Mouse (Mus musculus) heart, postnatal 0 days (tissue): ENCODE results near the gene Gm44790.

Source experiments
- CTCF ChIP-seq: IDR thresholded peaks from 2 replicates; pipeline ENCODE4 v1.5.1; 2016; ENCODE audit warnings: antibody characterized with exemption, control low read depth, low read depth
- EP300 ChIP-seq: IDR thresholded peaks from 2 replicates; pipeline ENCODE4 v1.6.1; 2016; ENCODE audit warnings: antibody characterized with exemption, low read depth

GRCm38 (mm10) chr6:86488149-86488485 is 61.7 kb downstream of the Gm44790 start:
- TF ChIP-seq CTCF = no peak
- TF ChIP-seq EP300 = no peak
